Mouse (Mus musculus): Measurements from ENCODE around the gene Spns2. TPM values are rescaled to one million over a fixed set of nuclear protein-coding genes. Genes with fewer than 3 reads are reported as not detected.
A peak's percentile ranks its signal among the peaks of the same experiment; 100 is the strongest.
"Not testable (repeated sequence)": the region's sequence is repeated elsewhere in the genome, so short reads cannot be mapped to it uniquely, and the experiment has no call there.

Spns2 gene
- polyA plus RNA-seq, 1 experiment from 2014 or later: 2.4 TPM

GRCm38 (mm10) chr11:72440965-72441664, 48.6 kb downstream of the Spns2 start, which contains the start of gene Mybbp1a:
Gene Mybbp1a (plus strand): TSS chr11:72441355.
- under 1% methylated on average over 46 of the region's 46 CpGs for WGBS
- peak; percentile 94 for ATAC-seq (ENCODE audit: low FRiP score, low TSS enrichment)
- Histone ChIP-seq H3K9me3 (ENCODE audit: control insufficient read depth, low read length) (no peaks in the 10 kb centered on the region), H3K4me2 (replicated peaks; ENCODE audit: low read depth, low read length) (peak within 1 kb of the TSS; percentile 90), H3K27ac (ENCODE audit: low read depth, low read length) (peak within 1 kb of the TSS; percentile 86), H3K36me3 (ENCODE audit: control insufficient read depth, insufficient read depth, low read length) (peaks cover 39% of the 10 kb centered on the region), H3K27me3 (ENCODE audit: control insufficient read depth, insufficient read depth, low read length) (no peaks in the 10 kb centered on the region), H3K9ac (ENCODE audit: low read depth, low read length) (peak within 1 kb of the TSS; percentile 88), H3K4me1 (ENCODE audit: control insufficient read depth, insufficient read depth, low read length) (peaks cover 13% of the 10 kb centered on the region), H3K4me3 (ENCODE audit: low read length) (peak within 1 kb of the TSS; percentile 87)

GRCm38 (mm10) chr11:72440597-72440964, 49.1 kb downstream of the Spns2 start:
- not testable (repeated sequence) for H3K27me3 ChIP-seq (ENCODE audit: control insufficient read depth, insufficient read depth, low read length); H3K9me3 ChIP-seq (ENCODE audit: control insufficient read depth, low read length); ATAC-seq (ENCODE audit: low FRiP score, low TSS enrichment)
- Histone ChIP-seq H3K4me1 (ENCODE audit: control insufficient read depth, insufficient read depth, low read length) (peaks cover 18% of the 10 kb centered on the region), H3K36me3 (ENCODE audit: control insufficient read depth, insufficient read depth, low read length) (peaks cover 33% of the 10 kb centered on the region), H3K4me3 (ENCODE audit: low read length) (peak overlapping the region; percentile 87), H3K9ac (ENCODE audit: low read depth, low read length) (peak overlapping the region; percentile 88; the same call in 1 of the 2 replicates), H3K4me2 (replicated peaks; ENCODE audit: low read depth, low read length) (peak overlapping the region; percentile 90), H3K27ac (ENCODE audit: low read depth, low read length) (peak overlapping the region; percentile 86; the same call in 1 of the 2 replicates)
- WGBS: 46% methylated on average over 6 of the region's 6 CpGs

- Histone ChIP-seq H3K4me3 (ENCODE audit: low read length) (no peak overlapping the region), H3K9ac (ENCODE audit: low read depth, low read length) (no peak overlapping the region), H3K4me1 (ENCODE audit: control insufficient read depth, insufficient read depth, low read length) (peaks cover 22% of the 10 kb centered on the region), H3K27ac (ENCODE audit: low read depth, low read length) (no peak overlapping the region), H3K27me3 (ENCODE audit: control insufficient read depth, insufficient read depth, low read length) (no peaks in the 10 kb centered on the region), H3K4me2 (replicated peaks; ENCODE audit: low read depth, low read length) (no peak overlapping the region), H3K9me3 (ENCODE audit: control insufficient read depth, low read length) (no peaks in the 10 kb centered on the region), H3K36me3 (ENCODE audit: control insufficient read depth, insufficient read depth, low read length) (peaks cover 12% of the 10 kb centered on the region)
- ATAC-seq (ENCODE audit: low FRiP score, low TSS enrichment): no peak
- WGBS: 58% methylated on average over 4 of the region's 4 CpGs
Observed at GRCm38 (mm10) chr11:72438411-72438810, 51.3 kb downstream of the Spns2 start.

GRCm38 (mm10) chr11:72436756-72437650, 52.7 kb downstream of the Spns2 start:
- 81% methylated on average over 16 of the region's 16 CpGs for WGBS
- no peak overlapping the region for H3K4me3 ChIP-seq (ENCODE audit: low read length)
- peaks cover 16% of the 10 kb centered on the region; the same call in 1 of the 2 replicates for H3K4me1 ChIP-seq (ENCODE audit: control insufficient read depth, insufficient read depth, low read length)
- H3K27ac ChIP-seq (ENCODE audit: low read depth, low read length): no peak overlapping the region
- no peaks in the 10 kb centered on the region for H3K9me3 ChIP-seq (ENCODE audit: control insufficient read depth, low read length)
- H3K36me3 ChIP-seq (ENCODE audit: control insufficient read depth, insufficient read depth, low read length): no peaks in the 10 kb centered on the region
- no peak for ATAC-seq (ENCODE audit: low FRiP score, low TSS enrichment)
- no peak overlapping the region for H3K9ac ChIP-seq (ENCODE audit: low read depth, low read length)
- no peaks in the 10 kb centered on the region for H3K27me3 ChIP-seq (ENCODE audit: control insufficient read depth, insufficient read depth, low read length)
- H3K4me2 ChIP-seq (replicated peaks; ENCODE audit: low read depth, low read length): no peak overlapping the region

GRCm38 (mm10) chr11:72436271-72436670, 53.4 kb downstream of the Spns2 start:
- WGBS: 69% methylated on average over 5 of the region's 5 CpGs

GRCm38 (mm10) chr11:72435694-72436045, 54.0 kb downstream of the Spns2 start:
- Histone ChIP-seq H3K4me2 (replicated peaks; ENCODE audit: low read depth, low read length) (no peak overlapping the region), H3K4me3 (ENCODE audit: low read length) (no peak overlapping the region), H3K27ac (ENCODE audit: low read depth, low read length) (no peak overlapping the region)

More at GRCm38 (mm10) chr11:72436271-72436670, 53.4 kb downstream of the Spns2 start:
- Histone ChIP-seq H3K4me1 (ENCODE audit: control insufficient read depth, insufficient read depth, low read length) (peaks cover 15% of the 10 kb centered on the region; the same call in 1 of the 2 replicates), H3K27ac (ENCODE audit: low read depth, low read length) (no peak overlapping the region), H3K9ac (ENCODE audit: low read depth, low read length) (no peak overlapping the region), H3K36me3 (ENCODE audit: control insufficient read depth, insufficient read depth, low read length) (no peaks in the 10 kb centered on the region), H3K9me3 (ENCODE audit: control insufficient read depth, low read length) (no peaks in the 10 kb centered on the region), H3K4me2 (replicated peaks; ENCODE audit: low read depth, low read length) (no peak overlapping the region), H3K4me3 (ENCODE audit: low read length) (no peak overlapping the region), H3K27me3 (ENCODE audit: control insufficient read depth, insufficient read depth, low read length) (no peaks in the 10 kb centered on the region)
- no peak for ATAC-seq (ENCODE audit: low FRiP score, low TSS enrichment)

GRCm38 (mm10) chr11:72434963-72435693, 54.6 kb downstream of the Spns2 start, which contains the start of gene Ggt6:
Gene Ggt6 (plus strand): TSS chr11:72435526.
- H3K27me3 ChIP-seq (ENCODE audit: control insufficient read depth, insufficient read depth, low read length): no peaks in the 10 kb centered on the region
- no peaks in the 10 kb centered on the region for H3K9me3 ChIP-seq (ENCODE audit: control insufficient read depth, low read length)
- H3K36me3 ChIP-seq (ENCODE audit: control insufficient read depth, insufficient read depth, low read length): no peaks in the 10 kb centered on the region
- no peak within 1 kb of the TSS for H3K4me3 ChIP-seq (ENCODE audit: low read length)
- no peak within 1 kb of the TSS for H3K9ac ChIP-seq (ENCODE audit: low read depth, low read length)
- no peak within 1 kb of the TSS for H3K27ac ChIP-seq (ENCODE audit: low read depth, low read length)
- H3K4me2 ChIP-seq (replicated peaks; ENCODE audit: low read depth, low read length): no peak within 1 kb of the TSS
- ATAC-seq (ENCODE audit: low FRiP score, low TSS enrichment): peak; percentile 41; the same call in 1 of the 2 replicates
- 58% methylated on average over 11 of the region's 11 CpGs for WGBS
- H3K4me1 ChIP-seq (ENCODE audit: control insufficient read depth, insufficient read depth, low read length): peaks cover 15% of the 10 kb centered on the region; the same call in 1 of the 2 replicates

More at GRCm38 (mm10) chr11:72435694-72436045, 54.0 kb downstream of the Spns2 start:
- no peaks in the 10 kb centered on the region for H3K36me3 ChIP-seq (ENCODE audit: control insufficient read depth, insufficient read depth, low read length)
- H3K27me3 ChIP-seq (ENCODE audit: control insufficient read depth, insufficient read depth, low read length): no peaks in the 10 kb centered on the region
- WGBS: 19% methylated on average over 2 of the region's 2 CpGs
- ATAC-seq (ENCODE audit: low FRiP score, low TSS enrichment): peak; percentile 58
- H3K9me3 ChIP-seq (ENCODE audit: control insufficient read depth, low read length): no peaks in the 10 kb centered on the region
- peaks cover 15% of the 10 kb centered on the region; the same call in 1 of the 2 replicates for H3K4me1 ChIP-seq (ENCODE audit: control insufficient read depth, insufficient read depth, low read length)
- no peak overlapping the region for H3K9ac ChIP-seq (ENCODE audit: low read depth, low read length)

GRCm38 (mm10) chr11:72430311-72431068, 59.2 kb downstream of the Spns2 start:
- not testable (repeated sequence) for H3K4me2 ChIP-seq (replicated peaks; ENCODE audit: low read depth, low read length); H3K4me3 ChIP-seq (ENCODE audit: low read length); H3K9me3 ChIP-seq (ENCODE audit: control insufficient read depth, low read length); H3K36me3 ChIP-seq (ENCODE audit: control insufficient read depth, insufficient read depth, low read length); H3K27ac ChIP-seq (ENCODE audit: low read depth, low read length); H3K4me1 ChIP-seq (ENCODE audit: control insufficient read depth, insufficient read depth, low read length); H3K9ac ChIP-seq (ENCODE audit: low read depth, low read length); H3K27me3 ChIP-seq (ENCODE audit: control insufficient read depth, insufficient read depth, low read length)
- ATAC-seq (ENCODE audit: low FRiP score, low TSS enrichment): 0 out of 2 replicates have a peak, but pooled peaks have one; percentile 36
- WGBS: 68% methylated on average over 8 of the region's 9 CpGs
